Mouse (Mus musculus) spleen, postnatal 14 days (tissue): Measurements from ENCODE around the gene Otub1.
A peak's percentile ranks its signal among the peaks of the same experiment; 100 is the strongest.

Experiments used
- DNase-seq, 2 experiments: peaks; one replicate each; pipeline ENCODE4 v3.0.0; 2021 to 2022; ENCODE audit warnings: low spot score in 2 of 2

Gene Otub1

DNA sequence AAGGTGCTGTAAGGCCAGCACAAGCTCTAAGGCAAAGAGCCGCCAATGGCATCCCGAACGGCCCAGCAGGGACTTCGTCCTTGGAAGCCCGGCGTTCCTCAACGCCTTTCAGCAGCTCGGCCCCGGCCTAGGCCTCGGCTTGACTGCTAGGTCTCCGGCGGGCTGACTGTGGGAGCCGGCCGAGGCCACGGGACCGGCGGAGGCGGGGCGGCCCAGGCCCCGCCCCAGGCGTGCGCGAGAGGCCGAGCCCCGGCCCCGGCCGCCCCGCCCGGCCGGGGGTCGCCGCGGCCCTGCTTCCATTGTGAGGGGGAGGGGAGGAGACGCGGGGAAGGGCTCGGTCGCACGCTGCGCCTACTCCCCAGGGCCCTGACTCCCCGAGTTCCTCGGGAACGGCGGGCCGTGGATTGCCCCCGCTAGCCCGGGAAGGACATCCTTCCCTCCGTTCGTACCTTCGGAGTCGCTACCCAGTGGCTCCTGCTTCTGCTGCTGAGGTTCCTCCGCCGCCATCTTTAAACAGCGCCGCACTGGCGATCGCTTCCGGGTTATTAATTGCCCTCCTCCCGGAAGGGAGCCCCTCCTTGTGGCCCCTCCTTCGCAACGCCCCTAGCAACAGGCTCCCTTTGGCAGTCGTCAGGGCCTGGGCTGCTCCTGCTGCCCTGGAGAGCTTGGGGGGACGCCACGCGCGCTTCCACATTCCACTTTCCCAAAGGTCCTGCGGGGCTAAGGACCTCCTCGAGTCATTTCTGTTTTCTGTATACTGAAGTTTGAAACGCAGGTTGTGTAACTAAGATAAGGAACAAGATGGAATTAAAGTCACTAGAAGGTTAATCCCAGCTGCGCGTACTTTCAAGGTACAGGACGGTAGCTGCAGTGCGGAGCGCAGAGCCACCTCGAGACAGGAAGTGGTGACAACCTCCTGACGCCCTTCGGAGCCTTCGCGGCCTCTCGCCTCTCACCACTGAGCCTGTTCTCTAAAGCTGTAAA is at the start of gene Otub1:
Gene Otub1, minus strand, starts transcription at position 564 of the 984 bp plus-strand sequence.
- peak; percentile 85 to 91 for DNase-seq

DNA sequence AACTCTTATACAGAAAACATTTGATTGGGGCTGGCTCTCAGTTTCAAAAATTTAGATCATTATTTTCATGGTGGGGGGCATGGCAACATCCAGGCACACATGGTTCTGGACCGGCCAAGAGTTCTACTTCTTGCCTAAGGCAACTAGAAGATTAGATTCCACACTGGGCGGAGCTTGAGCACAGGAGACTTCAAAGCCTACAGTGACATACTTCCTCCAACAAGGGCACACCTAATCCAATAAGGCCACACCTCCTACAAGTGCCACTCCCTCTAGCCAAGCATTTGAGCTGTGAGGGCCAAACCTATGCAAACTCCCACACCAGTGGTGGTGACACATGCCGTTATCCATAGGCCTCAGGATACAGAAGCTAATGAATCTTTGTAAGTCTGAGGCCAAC is 39.9 kb upstream of the Otub1 start:
- no peak for DNase-seq

DNA sequence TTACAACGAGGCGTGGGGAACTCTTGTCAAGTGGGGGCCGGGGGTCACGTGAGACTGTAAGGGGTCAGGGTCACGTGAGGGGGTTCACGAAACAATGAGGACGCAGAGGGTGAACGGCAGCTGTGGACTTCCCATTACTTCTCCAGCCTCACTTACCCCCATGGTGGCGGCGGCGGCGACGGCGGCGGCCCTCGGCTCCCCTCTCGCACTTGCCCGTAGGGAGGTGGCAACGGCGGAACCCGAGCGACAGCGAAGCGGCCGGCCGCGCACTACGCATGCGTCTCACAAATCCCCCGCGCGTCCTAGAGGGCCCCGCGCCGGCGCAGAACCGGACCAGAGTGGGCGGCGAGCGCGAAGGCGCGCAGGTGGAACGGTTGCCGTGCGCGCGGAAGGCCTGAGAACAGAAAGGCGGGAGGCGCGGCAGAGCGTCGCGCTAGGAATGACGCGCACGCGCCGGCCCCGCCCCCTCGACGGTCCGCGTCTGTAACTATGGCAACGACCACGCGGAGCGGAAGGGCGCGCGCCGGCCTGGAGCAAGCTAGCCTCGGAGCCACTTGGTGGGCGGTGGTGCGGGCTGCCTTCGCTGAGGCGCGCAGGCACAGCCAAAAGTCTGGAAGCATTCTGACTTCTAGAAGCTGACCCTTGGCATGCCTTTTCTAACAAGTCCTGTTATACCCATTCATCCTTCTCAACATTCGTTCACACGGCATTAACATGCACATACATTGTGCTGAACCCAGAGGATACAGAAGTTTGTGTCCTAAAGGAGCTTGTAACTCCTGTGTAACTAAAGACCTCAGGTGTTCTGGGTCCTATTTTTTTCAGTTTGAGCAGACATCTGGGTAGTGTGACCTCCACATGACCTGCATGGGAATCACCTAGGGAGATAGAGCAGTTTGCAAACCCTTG is 34.9 kb upstream of the Otub1 start, which contains the start of gene Naa40:
Gene Naa40, minus strand, starts transcription at position 402 of the 909 bp plus-strand sequence.
- DNase-seq, result peak; percentile 87 to 92

DNA sequence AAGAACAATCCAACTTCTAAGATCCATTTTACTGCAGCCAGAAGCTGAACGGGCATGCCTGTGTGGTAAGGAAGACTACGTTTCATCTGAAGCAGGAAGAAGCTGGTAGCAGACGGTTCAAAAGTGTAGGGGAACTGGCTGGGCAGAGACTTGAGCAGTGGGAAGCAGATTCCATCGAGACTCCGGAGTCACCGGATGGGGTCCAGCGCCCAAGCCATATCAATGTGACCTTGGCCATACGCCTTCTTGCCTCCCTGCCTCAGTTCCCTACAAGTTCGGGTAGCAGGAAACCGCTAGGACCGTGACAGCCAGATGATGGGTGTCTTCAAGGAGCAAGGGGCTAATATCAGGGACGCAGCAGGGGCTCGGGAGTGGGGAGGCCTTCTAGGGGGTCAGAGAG is 34.2 kb upstream of the Otub1 start:
- no peak for DNase-seq

DNA sequence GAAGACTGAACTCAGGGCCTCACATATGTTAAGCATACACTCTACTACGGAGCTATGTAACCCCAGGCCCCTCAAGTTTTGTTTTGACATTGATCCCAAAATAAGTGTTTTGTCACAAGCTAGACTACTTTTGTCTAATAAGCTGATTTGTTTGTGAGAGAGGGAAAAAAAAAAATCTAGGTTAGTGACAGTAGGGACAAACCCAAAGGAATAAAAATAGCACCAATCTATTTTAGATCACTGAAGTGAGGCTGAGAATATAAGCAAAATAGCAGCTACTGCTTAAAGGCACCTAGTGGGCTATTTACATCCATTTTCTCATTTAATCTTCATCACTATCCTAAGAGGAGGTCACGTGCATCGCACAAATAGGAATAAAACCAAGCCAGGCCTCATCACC is 33.5 kb upstream of the Otub1 start:
- no peak for DNase-seq

DNA sequence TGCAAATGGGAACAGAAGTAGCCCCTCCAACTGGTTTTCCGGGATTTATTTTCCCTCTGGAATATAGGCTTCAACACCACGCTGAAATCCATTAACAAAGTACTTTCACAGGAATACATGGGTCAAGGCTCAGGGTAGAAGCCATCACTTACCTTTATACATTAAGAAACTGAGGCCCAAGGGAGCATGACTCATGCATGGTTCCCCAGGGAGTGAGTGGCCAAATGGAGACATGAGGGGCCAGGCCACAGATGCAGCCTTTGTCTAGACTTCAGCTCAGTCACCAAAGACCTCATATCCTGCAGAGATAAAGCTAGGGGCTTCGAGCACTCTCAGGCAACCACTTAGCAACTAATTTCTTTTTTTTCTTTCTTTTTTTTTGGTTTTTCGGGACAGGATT is 30.6 kb upstream of the Otub1 start:
- no peak for DNase-seq

DNA sequence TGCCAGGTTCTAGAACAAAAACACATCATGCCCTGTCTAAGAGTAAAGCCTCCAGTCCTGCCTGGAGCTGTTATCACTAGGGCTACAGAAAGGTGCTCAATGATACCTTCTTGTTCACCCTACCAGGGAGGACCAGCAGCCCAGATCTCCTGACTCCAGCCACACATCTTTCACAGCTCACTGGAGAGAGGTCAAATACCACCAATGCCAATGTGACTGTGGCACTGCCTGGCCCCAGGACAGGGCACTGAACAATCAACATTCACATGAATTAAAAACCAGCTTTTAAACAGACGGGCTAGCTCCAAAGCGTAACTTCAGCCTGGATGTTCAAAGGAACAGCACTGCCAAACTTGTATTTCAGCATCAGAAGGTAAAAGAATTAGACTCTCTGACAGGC is 29.9 kb upstream of the Otub1 start:
- DNase-seq, result no peak

DNA sequence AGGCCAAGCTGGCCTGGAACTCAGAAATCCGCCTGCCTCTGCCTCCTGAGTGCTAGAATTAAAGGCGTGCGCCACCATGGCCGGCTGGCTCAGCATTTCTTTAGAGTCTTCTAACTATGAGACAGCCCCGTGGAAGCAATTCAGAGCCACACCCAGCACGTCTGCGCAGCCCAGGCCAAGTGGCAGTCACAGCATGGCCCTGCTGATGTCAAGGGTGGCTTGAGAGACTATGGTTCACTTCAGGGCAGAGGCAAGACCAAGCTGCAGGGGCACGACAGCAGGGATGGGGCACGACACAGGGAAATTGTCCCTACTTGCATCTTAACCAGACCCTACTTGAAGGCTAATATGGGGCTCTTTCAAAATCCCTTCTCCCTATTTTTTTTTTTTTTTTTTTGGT is 29.3 kb upstream of the Otub1 start:
- no peak for DNase-seq

DNA sequence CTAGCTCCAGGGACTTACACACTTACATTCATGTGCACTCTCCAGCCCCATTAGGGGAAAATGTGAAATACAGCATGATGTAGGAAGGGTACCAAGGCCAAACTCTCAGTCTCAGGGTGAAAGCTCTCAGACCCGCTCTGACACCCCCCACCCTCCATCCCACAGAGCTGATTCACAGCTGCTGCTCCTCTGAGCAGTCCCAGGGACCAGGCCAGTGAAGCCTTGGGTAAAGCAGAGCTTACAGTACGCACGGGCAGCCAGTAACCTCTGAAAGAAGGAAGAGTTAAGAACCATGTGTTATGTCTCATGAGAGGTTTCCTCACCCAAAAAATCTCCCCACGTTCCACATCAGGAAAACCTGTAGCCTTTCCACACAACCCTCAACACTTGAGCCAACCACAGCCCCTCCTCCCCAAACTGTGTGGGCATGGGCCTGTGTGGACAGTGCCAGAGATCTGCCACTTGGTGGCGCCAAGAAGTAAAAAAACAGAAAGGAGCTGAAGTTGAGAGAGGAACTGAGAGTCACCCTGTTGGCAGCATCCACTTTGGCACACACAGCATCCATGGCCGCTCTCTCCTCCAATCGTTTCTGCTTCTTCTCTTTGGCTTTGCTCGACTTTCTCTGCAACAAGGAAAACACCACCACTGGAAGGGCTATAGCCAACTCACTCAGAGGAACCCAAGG is 28.6 kb upstream of the Otub1 start:
- peak; percentile 48 to 71 for DNase-seq

DNA sequence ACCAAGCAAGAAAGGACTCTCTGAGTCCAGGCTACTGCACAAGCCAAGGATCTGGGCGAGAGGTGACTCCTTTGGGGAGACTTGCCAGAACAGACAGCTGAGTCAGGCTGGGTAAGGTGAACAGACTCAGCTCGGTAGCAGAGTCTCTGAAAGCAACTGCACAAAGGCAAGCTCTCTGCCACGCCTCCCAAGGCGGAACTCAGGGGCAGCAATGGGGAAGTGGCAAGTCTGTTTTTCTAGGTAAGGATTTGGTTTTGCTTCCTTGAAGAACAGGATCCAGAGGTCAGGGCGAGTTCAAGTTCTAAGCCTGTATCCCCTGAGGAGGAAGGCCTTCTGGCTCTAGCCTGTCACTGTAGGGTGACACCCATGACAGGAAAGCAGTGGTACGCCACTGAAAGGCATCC is 20.4 kb upstream of the Otub1 start:
- peak in 1 of 2 experiments; percentile 26 for DNase-seq

DNA sequence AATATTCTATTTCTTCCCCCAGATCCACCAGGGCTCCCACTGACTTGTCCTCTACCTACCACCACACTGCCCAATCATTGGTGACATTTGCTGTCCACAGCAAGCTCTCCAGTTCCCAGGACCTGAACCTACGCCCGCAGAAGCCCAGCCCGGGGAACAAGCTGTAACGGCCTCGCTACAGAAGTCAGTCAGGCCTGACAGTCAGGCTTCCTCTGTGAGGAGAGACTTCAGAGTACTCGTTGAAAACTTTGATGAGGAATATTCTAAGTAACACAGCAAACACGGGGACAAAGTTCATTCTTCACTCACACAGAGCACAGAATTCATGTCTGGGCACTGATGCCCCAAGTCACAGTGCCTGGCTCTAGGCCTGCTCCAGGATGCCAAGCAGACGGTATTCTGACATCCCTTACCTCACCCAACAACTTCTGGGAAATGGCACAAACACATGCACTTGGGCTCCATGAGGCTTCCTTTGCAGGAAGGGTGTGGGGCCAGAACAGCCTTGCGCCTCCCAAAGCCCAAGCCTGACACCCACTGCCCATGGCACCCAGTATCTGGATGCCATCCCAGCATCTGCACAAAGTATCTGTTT is 19.1 kb upstream of the Otub1 start:
- DNase-seq, result no peak

DNA sequence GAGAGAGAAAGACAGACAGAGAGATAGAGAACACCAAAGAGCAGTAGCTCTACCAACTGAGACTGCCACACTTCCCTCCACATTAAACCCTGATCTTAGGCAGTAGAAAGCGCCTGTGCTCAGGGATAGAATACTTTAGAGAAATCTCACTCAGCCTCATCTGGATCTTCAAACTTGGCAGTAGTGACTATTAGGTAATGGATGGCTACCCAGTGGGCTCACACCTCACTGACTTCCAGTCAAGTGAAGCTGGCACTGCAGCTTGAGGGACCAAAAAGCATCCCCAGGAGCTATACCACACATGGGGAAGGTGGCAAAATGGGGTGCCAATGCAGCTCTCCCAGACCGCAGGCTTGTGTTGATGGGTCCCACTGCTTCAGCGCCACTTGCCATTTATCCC is 18.1 kb upstream of the Otub1 start:
- no peak for DNase-seq

DNA sequence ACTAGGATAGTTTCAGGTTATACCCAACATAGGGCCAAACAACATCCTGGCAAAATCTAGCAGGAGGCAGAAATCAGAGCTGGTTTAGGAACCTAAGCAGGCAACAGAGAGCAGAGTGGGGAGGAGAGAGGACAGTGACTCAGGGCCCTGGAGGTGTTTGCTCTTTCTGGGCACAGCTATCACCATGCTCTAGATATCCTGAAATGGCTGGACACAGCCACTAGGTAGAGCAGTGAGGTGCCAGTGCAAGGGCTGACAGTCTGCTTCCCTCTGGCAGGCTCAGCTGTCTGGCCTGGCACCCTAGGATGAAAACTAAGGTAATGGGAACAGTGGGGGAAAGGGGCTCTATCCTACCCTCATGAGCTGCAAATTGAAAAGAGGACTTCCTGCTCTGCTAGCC is 17.4 kb upstream of the Otub1 start:
- no peak for DNase-seq

DNA sequence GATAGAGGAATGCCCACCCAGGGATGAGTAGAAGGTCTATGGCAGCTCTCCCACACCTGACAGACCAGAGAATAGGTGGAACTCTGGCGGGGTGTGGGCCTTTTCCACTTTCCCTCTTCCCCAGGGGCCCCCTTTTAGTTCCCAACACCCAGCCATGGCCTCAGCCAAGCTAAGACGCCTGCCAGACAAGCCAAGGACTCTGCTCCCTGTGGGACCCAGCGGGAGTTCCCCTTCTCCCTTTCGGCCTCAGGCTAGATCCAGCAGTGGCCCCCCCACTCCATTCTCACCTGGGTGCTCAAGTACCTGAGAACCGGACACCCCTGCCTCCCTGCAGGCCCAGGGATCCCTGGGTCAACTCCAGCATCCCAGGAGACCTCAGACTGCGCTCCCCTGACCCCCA is 16.1 kb upstream of the Otub1 start:
- DNase-seq, result no peak

DNA sequence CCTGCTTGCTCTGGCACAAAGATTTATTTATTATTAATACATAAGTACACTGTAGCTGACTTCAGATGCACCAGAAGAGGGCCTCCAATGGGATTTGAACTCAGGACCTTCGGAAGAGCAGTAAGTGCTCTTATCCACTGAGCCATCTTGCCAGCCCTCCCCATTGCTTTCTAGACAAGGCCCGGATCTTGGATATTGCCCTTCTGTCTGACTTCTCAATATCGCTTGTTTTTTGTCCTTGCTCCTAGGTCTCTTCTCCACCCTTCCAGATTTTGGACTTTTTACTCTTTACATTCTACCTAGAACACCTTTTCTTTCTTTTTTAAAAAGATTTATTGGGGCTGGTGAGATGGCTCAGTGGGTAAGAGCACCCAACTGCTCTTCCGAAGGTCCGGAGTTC is 12.6 kb upstream of the Otub1 start:
- DNase-seq, result no peak

DNA sequence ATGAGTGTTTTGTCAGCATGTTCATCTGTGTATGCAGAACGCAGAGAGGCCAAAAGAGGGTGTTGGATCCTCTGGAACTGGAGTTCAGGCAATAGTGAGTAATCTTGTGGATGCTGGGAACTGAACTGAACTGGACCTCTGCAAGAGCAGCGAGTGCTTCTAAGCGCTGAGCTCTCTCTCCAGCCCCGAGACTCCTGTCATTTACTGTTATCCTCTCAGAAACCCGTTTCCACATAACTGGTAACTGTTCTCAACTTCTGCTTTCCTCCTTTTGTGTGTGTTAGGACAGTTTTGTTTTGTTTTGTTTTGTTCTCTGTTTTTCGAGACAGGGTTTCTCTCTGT is 11.8 kb upstream of the Otub1 start:
- DNase-seq, result no peak

DNA sequence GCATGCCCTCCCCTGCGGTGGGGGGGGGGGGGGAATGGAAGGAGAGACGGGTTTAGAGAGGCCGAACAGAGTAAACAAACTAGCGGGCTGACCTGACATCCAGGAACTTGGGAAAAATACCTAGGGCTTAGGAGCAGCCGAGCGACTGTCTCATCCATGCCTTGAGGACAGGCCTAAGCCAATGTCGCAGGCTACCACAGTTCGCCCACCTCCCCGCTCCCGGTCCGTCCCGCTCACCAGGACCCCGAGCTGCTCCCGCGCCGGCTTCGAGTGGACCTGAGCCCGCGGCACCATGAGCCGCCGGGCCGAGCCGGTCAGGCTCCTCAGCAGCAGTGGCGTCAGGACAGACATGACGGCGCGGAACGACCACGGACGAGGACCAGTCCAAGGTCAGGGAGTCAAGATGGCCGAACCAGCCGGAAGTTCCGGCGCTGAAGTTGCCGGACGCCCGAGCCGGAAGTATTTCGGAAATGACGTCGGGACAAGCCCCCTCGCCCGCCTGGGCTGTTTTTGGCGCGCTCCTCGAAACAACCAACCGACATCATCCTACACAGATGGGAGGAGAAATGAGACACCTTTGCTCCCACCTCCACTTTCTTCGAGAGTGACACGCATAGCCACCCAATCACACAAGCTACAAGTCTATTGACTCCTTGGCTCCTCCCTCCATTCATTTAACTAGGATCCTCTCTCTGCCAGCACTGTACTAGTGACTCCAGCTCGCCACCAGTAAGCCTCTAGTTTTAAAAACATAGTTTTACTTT is 11.2 kb upstream of the Otub1 start, which contains the start of gene Cox8a:
Gene Cox8a, minus strand, starts transcription at position 455 of the 764 bp plus-strand sequence.
- peak; percentile 86 to 89 for DNase-seq

DNA sequence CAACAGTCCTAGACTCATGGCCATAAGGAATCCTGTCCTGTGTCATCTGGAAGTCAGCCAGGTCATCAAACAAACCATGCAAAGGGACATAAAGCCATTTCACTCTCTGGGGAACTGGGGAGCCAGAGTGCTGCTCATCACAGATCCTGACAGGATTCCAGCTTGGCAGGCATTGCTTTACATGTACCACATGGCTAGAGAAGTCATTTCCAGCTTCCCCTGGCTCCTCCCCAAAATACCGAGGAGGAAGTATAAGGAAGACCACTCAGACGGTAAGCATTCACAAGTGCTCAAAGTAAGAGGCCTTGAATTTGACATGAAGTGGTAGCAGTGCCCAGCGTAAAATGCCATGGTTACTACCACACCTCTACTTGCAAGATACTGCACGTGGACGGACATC is 8.4 kb upstream of the Otub1 start:
- DNase-seq, result no peak

DNA sequence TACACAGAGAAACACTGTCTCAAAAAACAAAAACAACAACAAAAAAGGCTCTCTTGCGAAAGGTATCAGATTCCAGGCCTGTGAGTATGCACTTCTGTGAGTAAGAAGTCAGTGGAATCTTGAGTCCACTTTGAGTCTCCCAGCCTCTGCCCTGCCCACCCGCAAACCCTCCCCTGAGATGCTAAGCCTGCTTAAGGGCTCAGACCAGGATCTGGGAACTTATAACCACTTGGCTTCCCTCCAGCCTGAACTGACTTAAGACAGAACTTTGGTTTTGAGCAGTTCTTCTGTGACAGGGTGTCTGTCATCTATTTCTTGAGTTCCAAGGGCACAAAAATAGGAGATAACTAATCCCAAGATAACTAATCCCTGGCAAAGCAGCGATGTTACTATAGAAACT is 6.9 kb upstream of the Otub1 start:
- no peak for DNase-seq

DNA sequence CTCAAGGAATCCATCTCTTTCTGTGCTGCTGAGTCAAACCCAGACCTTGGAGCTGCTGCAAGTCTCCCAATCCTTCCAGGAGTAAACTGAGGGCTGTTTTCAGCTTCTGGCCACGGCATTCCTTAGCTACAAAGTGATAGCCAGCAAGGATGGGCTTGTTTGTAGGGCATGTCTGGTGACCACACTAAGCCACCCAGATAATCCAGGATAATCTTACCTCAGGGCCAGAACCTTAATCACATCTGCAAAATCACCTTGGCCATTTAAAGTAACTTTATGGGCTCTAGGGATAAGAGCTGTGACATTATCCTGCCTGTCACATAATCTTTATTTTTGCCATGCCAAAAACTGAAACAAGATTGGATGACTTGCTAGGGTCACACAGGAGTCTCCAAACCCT is 6.1 kb upstream of the Otub1 start:
- no peak for DNase-seq
